Mouse (Mus musculus): ENCODE data around the gene Gm21885.

Gene Gm21885

DNA sequence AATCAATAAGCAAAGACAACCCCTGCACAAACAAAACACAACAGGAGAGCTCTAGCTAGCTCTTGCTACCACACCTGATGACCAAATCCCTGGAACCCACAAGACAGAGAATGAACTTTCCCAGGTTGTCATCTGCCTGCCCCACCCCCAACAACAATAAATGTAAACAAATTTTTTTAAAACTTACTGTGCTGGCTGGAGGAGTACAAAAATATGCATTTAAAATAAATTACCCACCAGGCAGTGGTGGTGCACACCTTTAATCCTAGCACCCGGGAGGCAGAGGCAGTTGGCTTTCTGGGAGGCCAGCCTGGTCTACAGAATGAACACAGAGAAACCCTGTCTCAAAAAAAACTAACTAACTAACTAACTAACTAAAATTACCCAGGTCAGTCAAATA, 35.3 kb downstream of the Gm21885 start:
- DNase-seq (ENCODE audit: low read depth in 1 of 2, low spot score in 2 of 2): no peak

DNA sequence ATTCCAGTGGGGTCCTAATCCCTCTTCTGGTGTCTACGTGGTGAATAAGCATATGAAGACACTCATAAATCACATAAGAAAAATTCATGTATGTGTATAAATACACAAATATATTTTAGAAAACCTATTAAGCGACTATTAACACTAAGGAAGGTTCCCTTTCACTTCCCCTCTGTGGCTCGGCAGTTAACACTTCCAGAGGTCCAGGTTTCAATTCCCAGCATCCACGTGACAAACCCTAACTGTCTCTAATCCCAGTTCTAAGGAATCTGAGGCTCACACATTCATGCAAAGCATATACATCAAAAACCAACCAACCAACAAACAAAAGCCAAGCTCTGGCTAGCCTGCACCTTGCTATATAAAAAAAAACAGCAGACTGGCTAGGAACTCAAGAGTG, 35.8 kb downstream of the Gm21885 start:
- no peak for DNase-seq (ENCODE audit: low read depth in 1 of 2, low spot score in 2 of 2)

DNA sequence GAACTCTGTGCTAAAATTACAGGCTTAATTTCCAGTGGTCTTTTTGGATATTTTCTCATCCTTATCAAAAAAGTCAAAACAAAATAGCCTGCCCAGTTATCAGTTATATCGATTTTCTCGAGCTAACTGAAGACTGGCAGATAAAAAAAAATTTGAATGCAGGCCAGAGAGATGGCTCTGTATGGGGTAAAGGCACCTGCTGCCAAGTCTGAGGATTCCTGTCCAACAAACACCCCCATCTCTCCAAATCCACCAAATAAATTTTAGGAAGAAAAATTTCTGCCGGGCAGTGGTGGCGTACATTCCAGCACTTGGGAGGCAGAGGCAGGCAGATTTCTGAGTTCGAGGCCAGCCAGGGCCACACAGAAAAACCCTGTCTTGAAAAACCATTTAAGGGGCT, 36.4 kb downstream of the Gm21885 start:
- DNase-seq (ENCODE audit: low read depth in 1 of 2, low spot score in 2 of 2): no peak

DNA sequence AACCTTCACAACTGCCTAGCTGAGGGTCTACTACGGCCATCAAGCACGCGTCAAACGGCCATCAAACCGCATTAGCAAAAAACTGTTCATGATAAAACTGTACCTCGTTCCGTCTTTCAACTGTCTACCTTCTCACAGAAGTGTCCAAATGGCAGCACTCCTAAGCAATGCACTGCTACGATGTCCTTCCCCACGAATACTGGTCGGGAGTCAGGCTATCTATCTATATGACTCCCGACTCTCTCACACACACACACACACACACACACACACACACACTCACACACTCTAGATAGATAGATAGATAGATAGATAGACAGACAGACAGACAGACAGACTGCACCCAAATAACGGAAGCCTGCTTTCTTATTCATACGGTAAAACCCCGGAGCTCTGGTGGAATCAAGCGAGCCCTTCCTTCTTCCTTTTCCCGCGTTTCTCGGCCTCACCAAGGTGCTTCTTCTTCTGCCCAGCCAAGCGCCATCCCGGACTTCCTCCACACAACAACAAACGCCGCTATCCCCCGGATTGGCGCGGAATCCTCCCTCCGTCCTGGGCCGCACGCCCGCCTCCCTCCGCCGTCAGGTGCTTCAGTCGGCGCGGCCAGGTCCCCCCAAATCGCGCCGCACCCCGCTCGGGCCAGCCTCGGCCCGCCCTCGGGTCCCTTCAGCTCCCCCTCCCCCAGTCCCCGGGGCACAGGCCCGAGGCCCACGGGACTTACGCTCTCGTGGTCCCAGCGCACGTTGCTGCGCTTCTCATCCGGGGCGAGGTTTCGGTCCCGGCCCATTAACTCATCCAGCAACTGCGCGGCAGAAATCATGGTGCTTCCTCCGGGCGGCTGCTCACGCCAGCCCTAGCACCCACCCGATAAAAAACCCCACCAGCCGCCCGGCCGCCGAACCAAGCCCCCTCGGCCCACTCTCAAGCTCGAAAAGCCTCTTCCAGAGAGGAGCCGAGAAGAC, 39.6 kb downstream of the Gm21885 start:
- DNase-seq (ENCODE audit: low read depth in 1 of 2, low spot score in 2 of 2): peak in 1 of 2 experiments; percentile 17

DNA sequence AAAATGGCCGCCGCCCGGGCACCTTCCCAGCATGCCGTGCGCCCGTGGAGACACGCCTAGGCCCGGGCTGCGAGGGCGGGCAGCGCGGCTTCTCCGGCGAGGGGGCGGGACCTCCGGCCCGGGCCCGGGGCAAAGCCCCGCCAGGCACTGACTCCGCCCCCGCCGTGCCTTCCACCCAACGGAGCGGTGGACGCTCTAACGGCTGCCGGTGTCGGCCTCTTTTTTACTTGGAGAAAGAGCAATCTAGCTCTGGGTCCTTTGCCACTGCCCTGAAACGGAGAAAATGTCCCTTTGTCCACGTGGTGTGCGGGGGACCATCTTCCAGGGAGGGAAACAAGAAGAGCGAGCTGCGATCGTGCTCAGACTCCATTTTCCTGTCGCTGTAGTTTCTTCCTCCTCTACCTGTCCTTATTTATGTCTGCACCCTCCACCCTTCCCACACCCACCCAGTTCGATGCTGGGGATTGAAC, 40.3 kb downstream of the Gm21885 start, which contains the start of gene Luc7l3:
Luc7l3 (minus strand) TSS at position 58 of the 470 bp plus-strand sequence.
- DNase-seq (ENCODE audit: low read depth in 1 of 2, low spot score in 2 of 2): peak; percentile 63 to 87

DNA sequence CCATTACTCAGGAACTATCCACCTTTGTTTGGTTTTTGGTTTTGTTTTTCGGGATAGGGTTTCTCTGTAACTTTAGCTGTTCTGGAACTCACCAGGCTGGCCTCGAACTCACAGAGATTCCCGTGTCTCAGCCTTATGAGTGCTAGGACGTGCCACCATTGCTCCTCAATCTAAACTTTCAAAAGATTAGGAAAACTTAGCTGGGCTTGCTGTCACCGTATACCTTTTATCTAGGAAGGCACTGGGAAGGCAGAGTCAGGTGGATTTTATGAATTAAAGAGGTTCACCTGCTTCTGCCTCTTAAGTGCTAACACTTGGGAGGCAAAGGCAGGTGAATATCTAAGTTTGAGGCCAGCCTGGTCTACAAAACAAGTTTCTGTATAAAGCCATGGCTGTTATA, 41.0 kb downstream of the Gm21885 start:
- no peak for DNase-seq (ENCODE audit: low read depth in 1 of 2, low spot score in 2 of 2)

DNA sequence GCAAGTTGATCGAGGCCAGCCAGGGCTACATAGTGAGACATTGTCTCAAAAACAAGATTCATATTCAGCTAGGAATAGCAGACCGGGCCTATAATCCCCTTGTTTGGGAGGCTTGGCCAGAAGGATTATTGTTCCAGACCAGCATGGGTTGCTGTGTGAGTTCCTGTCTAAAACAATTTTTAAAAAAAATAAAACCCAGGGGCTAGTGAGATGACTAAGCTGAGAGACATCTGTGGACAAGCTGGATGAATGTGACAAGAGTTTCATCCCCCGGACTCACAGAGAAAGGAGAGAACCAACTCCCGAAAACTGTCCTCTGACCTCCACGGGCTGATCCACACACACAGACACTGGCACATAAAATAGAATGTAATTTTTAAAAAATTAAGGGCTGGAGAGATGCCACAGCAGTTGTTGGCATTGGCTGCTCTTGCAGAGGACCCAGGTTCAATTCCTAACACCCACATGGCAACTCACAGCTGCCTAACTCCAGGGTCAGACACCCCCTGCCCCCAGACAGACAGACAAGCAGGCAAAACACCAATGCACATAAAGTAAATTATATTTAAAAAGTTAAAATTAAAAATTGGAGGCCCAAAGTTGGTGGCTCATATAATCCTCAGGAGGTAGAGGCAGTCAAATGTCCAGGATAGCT, 41.7 kb downstream of the Gm21885 start:
- DNase-seq (ENCODE audit: low read depth in 1 of 2, low spot score in 2 of 2): no peak

DNA sequence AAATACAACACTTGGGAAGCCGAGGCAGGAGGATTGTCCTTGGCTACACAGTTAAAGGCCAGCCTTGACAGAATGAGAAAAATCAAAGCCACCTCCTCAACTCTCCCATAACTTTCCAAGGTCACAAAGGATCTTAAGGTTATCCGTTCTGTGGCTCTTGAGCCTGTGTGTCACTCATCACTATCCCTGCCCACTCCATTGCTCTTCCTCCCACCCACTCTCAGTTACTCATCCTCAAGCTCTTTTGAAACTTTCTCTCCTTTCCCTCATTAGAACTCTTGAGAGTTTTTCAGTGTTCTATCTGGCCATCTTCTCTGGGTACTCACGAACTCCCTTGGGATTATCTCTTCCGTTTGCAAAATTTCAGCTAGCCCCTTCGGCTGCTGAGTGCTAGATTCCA, 42.9 kb downstream of the Gm21885 start:
- no peak for DNase-seq (ENCODE audit: low read depth in 1 of 2, low spot score in 2 of 2)

DNA sequence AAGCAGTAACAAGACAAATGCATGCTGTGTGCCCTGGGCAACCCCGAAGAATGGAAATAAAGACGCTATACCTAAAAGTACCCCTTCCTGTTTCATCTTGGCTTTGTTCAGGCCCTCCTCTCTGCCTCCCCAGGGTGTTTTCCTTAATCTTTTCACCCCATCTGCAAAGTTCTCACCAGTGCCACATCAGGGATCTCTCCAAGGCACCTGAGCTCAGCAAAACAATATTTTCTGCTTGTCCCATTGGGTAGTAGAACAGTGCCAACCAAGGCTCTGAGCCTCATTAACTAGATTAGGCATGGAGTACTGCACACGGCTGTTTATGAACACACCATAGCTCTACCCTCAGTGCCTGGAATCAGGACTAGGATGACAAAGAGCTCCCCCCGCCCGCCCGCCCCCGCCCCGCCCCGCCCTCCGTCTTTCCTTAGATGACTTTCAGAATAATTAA, 45.3 kb downstream of the Gm21885 start:
- DNase-seq (ENCODE audit: low read depth in 1 of 2, low spot score in 2 of 2): no peak

DNA sequence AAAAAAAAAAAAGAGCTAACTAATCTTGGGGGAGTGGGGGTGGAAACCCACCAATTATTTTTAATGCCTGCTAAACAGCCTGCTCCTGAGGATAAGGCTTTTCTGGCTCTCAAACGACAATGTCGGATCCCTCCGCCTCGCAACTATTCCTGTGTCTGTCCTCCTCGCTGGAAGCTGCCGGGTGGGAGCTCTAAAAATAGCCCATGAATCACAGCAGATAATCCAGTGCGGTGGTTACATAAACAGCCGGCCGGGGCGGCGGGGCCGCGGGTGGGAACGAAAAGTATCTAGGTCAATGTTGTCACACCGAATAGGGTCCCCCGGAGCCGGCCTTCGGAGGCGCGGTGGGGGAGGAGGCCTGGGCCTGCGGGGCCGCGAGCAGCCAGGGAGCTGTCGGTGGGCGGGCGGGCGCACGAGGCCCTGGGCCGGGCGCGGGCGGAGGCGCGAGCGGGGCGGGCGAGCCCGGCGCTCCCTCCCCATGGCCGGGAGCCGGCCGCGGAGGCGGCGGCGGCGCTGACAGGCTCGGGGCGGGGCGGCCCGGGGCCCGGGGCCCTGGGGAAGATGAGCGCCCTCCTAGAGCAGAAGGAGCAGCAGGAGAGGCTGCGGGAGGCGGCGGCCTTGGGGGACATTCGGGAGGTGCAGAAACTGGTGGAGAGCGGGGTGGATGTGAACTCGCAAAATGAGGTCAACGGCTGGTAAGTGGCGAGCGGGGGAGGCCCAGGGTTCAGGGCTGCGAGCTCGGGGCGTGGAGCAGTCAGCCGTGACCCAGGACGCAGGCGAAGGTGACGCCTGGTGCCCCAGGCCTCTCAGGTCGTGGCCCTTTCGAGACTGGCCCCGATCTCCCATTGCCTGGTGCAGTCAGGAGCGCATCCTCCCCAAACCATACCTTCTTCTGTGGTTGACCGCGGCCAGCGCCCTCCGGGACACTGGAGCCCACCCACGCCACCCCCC, 46.3 kb downstream of the Gm21885 start, which contains the start of gene Ankrd40:
Ankrd40 (plus strand) TSS at position 309 of the 951 bp plus-strand sequence.
- DNase-seq (ENCODE audit: low read depth in 1 of 2, low spot score in 2 of 2): peak; percentile 81 to 87

DNA sequence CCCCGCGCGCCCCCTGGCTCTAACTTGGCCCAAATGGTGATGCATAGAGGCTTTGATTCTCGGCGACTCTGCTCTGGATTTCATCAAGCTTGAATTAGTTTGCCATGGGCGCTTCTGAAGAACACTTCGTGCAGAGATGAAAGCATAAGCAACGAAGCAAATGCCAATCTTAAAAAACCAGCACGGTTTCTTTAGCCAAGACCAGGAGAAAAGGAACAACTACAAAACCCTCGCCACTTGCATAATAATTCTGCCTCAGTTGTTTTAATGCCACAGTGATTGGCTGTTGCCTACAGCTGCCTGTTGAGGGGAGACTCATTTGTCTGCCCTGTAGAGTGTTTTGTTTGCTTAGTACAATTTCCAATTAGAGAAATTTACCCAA, 47.0 kb downstream of the Gm21885 start:
- DNase-seq (ENCODE audit: low read depth in 1 of 2, low spot score in 2 of 2): no peak

DNA sequence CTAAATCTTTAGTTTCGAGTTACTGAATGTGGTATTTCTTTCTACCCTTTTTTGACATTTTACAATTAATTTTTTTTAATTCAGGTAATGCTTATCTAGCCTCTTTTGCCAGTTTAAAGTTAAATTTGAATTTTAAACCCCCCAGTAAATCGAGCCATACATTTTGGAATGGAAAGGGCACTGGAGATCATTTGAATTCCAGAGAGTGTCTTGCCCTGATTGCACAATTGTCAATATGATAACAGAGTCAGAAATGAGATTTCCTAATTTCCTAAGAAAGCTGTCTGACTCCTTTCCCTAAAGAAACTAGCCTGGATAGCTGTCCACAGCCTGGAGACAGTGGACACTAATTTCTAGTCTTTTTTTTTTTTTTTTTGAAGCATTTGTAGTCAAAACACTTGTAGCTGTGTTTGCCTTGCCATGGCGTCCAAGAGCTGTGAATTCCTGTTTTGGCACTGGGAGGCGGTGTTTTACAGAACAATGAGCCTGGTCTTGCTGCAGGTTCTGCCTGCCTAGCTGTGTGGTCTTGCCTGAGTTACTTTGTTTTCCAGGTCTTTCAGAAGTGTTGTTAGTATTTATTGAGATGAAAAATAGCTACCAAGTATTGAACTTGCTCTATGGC, 47.7 kb downstream of the Gm21885 start:
- DNase-seq (ENCODE audit: low read depth in 1 of 2, low spot score in 2 of 2): no peak

DNA sequence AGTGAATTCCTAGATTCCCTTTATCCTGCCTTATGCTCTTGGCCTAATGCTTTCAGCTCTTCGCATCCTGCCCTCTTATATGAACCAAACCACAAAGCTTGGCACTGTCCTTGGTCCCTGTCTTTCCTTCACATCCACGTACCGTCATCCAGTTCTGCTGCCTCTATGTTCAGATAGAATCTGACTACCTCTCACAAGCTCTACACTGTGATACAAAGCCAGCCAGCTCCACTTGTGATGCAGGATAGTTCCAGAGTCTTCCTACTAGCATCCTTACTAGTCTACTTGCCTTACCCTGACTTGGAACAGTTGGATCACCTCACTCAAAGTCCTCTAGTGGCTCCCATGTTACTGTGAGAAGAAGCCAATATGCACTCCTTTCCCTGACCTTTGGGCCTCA, 48.5 kb downstream of the Gm21885 start:
- DNase-seq (ENCODE audit: low read depth in 1 of 2, low spot score in 2 of 2): no peak

DNA sequence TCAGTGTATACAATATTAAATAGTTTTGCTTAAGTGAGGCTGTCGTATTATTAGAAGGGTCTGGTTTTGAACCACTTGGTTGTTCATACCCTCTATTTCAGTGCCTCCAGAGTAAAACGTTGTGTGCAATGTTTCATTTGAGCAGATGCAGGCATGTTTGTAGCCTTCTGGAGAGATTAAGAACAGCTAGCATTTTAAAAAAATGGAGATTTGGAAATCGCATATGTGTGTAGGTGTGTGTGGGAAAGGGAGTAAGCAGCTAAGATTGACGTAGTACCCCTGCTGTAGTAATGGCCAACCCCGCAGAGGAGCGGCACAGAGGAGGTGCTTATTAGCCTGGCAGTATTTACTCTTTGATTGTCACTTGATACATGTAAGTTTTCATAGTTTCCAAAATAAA, 51.1 kb downstream of the Gm21885 start:
- DNase-seq (ENCODE audit: low read depth in 1 of 2, low spot score in 2 of 2): no peak

DNA sequence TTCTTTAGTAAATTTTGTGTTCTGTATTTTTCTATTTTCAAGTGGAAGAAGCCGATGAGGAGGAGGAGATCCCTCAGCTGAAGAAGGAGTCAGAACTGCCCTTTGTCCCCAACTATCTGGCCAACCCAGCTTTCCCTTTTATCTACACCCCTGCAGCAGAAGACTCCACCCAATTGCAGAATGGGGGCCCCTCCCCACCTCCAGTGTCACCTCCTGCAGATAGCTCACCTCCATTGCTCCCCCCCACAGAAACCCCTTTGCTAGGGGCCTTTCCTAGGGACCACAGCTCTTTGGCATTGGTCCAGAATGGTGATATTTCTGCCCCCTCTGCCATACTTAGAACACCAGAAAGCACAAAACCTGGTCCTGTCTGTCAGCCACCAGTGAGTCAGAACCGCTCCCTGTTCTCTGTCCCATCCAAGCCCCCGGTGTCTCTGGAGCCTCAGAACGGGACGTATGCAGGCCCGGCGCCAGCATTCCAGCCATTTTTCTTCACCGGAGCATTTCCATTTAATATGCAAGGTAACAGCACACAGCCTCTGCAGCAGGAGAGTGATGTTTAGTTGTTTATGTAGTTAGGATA, 52.8 kb downstream of the Gm21885 start:
- DNase-seq (ENCODE audit: low read depth in 1 of 2, low spot score in 2 of 2): no peak
